Mouse (Mus musculus) olfactory bulb, adult 2 months (tissue): Measurements from ENCODE around the gene Otos.

Experiments used
- CTCF ChIP-seq: fragments of 200-500 bp; IDR thresholded peaks from 2 replicates; pipeline ENCODE4 v1.5.1; 2012; ENCODE audit warnings: low read depth, mild to moderate bottlenecking, low read length, moderate library complexity; ENCODE audit not compliant: insufficient read depth
- POLR2A ChIP-seq: fragments of 200-500 bp; IDR thresholded peaks from 2 replicates; pipeline ENCODE4 v1.6.1; 2012; ENCODE audit warnings: mild to moderate bottlenecking, low read depth, low read length, moderate library complexity; ENCODE audit not compliant: insufficient read depth

DNA sequence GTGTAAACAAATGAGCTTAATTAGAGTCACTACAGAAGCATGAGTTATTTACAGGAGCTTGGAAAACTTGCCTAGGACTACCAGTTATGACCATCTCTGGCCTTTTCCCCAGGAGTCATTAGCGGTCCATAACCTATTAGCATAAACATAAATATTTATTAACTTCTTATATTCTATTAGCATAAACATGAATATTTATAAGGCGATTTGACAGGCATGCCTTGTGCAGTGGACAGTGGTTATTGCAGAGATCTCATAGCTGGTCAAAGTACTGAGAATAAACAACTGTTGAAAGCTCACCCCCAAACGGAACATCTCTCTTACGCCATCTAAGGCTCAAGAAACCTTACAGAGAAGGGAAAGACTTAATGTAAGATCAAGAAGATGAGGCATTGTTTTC lies 35.5 kb downstream of the Otos start:
- TF ChIP-seq POLR2A (no peak), CTCF (no peak)
